Mouse (Mus musculus) neural tube, embryonic 11.5 days (tissue): ENCODE results near the gene Pex12. TPM values are rescaled to one million over a fixed set of nuclear protein-coding genes. Genes with fewer than 3 reads are reported as not detected.

Experiments used
- ATAC-seq: fragments of 200-750 bp; cut with Nextera tagmentation; 2 replicates; pipeline ENCODE4 v1.8.0; 2017; ENCODE audit warnings: moderate number of reproducible peaks, mild to moderate bottlenecking, moderate TSS enrichment, moderate library complexity; ENCODE audit not compliant: insufficient read depth, low FRiP score, low TSS enrichment
- DNase-seq: peaks from one replicate; pipeline ENCODE4 v3.0.0-alpha.2; 2015; ENCODE audit warnings: low spot score
- H3K27ac ChIP-seq: fragments of 300-500 bp; sonication (generic); 2 replicates; pipeline ENCODE4 v1.5.1; 2014; ENCODE audit warnings: low read depth, mild to moderate bottlenecking, low read length
- H3K27me3 ChIP-seq: fragments of 300-500 bp; sonication (generic); 2 replicates; pipeline ENCODE4 v1.6.1; 2014; ENCODE audit warnings: mild to moderate bottlenecking, low read length, mixed read lengths; ENCODE audit not compliant: control insufficient read depth, insufficient read depth
- H3K36me3 ChIP-seq: fragments of 300-500 bp; sonication (generic); 2 replicates; pipeline ENCODE4 v1.6.1; 2014; ENCODE audit warnings: mild to moderate bottlenecking, low read length, moderate library complexity, mixed read lengths; ENCODE audit not compliant: control insufficient read depth, insufficient read depth
- H3K4me1 ChIP-seq: fragments of 300-500 bp; sonication (generic); 2 replicates; pipeline ENCODE4 v1.6.1; 2014; ENCODE audit warnings: low read length, mixed read lengths; ENCODE audit not compliant: control insufficient read depth, insufficient read depth
- H3K4me2 ChIP-seq: fragments of 300-500 bp; sonication (generic); 2 replicates; pipeline ENCODE4 v1.6.1; 2014; ENCODE audit warnings: low read depth, mild to moderate bottlenecking, moderate library complexity
- H3K4me3 ChIP-seq: fragments of 300-500 bp; sonication (generic); 2 replicates; pipeline ENCODE4 v1.5.1; 2014; ENCODE audit warnings: low read depth, low read length
- H3K9ac ChIP-seq: fragments of 300-500 bp; sonication (generic); 2 replicates; pipeline ENCODE4 v1.6.1; 2014; ENCODE audit warnings: mild to moderate bottlenecking, low read length
- H3K9me3 ChIP-seq: fragments of 300-500 bp; sonication (generic); 2 replicates; pipeline ENCODE4 v1.6.1; 2016; ENCODE audit warnings: low read length; ENCODE audit not compliant: control insufficient read depth
- WGBS: fragments of 180-500 bp; shearing (Covaris S2); extraction: QIAGEN DNeasy Blood & Tissue Kit; methylation state at CpG from one replicate; pipeline ENCODE4 v1.1.7; 2014; 5-methylcytosine and 5-hydroxymethylcytosine counted together
- polyA plus RNA-seq: library from polyadenylated mRNA; unstranded; fragments of >200 nt; fragmentation: Nextera tagmentation; extraction: Ambion mirVana; gene quantifications from 2 replicates; pipeline ENCODE4 v1.2.1, GENCODE M21; 2014

Pex12 gene
- polyA plus RNA-seq, 1 experiment from 2014 or later, result 17.0 TPM

GRCm38 (mm10) chr11:83304485-83304884 is 2.1 kb upstream of the Pex12 start:
- Histone ChIP-seq H3K36me3 (no peaks in the 10 kb centered on the region), H3K27me3 (no peaks in the 10 kb centered on the region), H3K4me2 (no peak overlapping the region), H3K27ac (no peak overlapping the region), H3K9me3 (no peaks in the 10 kb centered on the region), H3K9ac (no peak overlapping the region), H3K4me3 (no peak overlapping the region), H3K4me1 (peaks cover 10% of the 10 kb centered on the region)
- whole genome bisulfite sequencing, result 85% methylated on average over 2 of the region's 2 CpGs
- DNase-seq (no peak), ATAC-seq (no peak)

GRCm38 (mm10) chr11:83303751-83304150 is 1.4 kb upstream of the Pex12 start:
- Histone ChIP-seq H3K4me2 (peak overlapping the region; percentile 76), H3K27ac (no peak overlapping the region), H3K4me3 (peak overlapping the region; percentile 93), H3K9me3 (no peaks in the 10 kb centered on the region), H3K36me3 (no peaks in the 10 kb centered on the region), H3K4me1 (peaks cover 10% of the 10 kb centered on the region), H3K9ac (0 out of 2 replicates have a peak overlapping the region, but pooled peaks have one; percentile 28), H3K27me3 (no peaks in the 10 kb centered on the region)
- DNase-seq, result no peak
- no peak for ATAC-seq
- WGBS, result 64% methylated on average over 5 of the region's 5 CpGs

DNA sequence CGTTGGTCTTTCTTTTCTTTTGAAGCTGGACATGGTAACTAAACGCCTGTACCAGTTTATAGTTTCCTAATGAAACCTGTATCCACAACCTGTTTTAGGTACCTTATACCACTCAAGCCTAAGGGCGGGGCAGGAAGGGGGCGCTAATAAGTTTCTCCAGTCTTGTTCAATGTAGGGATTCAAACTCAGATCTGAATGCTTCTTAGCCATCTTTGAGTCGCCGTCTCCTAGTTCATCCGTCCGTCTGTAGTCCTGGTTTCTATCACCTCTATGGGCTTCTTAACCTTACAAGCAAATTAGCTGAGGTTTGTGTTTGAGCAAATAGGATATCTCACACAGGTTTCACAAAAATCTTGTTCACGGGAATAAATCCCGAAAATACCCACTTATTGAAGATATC is 262 bp downstream of the Pex12 start:
- no peaks in the 10 kb centered on the region for H3K27me3 ChIP-seq
- H3K27ac ChIP-seq, result peak overlapping the region; percentile 94; the same call in 1 of the 2 replicates
- peaks cover 19% of the 10 kb centered on the region for H3K4me1 ChIP-seq
- 9% methylated on average over 10 of the region's 10 CpGs for WGBS
- no peaks in the 10 kb centered on the region for H3K36me3 ChIP-seq
- DNase-seq (no peak), ATAC-seq (no peak)
- H3K4me3 ChIP-seq, result peak overlapping the region; percentile 93
- H3K4me2 ChIP-seq, result peak overlapping the region; percentile 76
- no peaks in the 10 kb centered on the region for H3K9me3 ChIP-seq
- peak overlapping the region; percentile 93 for H3K9ac ChIP-seq

DNA sequence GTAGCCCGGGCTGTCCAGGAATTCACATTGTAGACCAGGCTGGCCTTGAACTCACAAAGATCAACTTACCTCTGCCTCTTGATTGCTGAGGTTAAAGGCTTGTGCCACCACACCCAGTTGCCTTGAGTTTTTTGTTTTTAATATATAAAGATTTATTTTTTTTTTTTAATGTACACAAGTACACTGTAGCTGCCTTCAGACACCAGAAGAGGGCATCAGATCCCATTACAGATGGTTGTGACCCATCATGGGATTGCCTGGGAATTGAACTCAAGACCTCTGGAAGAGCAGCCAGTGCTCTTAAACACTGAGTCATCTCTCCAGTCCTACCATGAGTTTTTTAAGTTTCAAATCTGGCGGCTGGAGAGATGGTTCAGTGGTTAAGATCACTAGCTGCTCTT is 955 bp downstream of the Pex12 start:
- no peak for DNase-seq
- no peak for ATAC-seq
- Histone ChIP-seq H3K36me3 (no peaks in the 10 kb centered on the region), H3K9ac (no peak overlapping the region), H3K4me2 (no peak overlapping the region), H3K27ac (no peak overlapping the region), H3K9me3 (no peaks in the 10 kb centered on the region), H3K4me3 (no peak overlapping the region), H3K27me3 (no peaks in the 10 kb centered on the region), H3K4me1 (peaks cover 19% of the 10 kb centered on the region)
- 70% methylated on average over 2 of the region's 2 CpGs for WGBS

GRCm38 (mm10) chr11:83299724-83300123 is 2.7 kb downstream of the Pex12 start:
- Histone ChIP-seq H3K27ac (no peak overlapping the region), H3K9me3 (no peaks in the 10 kb centered on the region), H3K27me3 (no peaks in the 10 kb centered on the region), H3K9ac (no peak overlapping the region), H3K36me3 (no peaks in the 10 kb centered on the region; the same call in 1 of the 2 replicates), H3K4me1 (peaks cover 19% of the 10 kb centered on the region), H3K4me3 (no peak overlapping the region), H3K4me2 (no peak overlapping the region)
- ATAC-seq (no peak), DNase-seq (no peak)
- 95% methylated on average over 9 of the region's 9 CpGs for WGBS

GRCm38 (mm10) chr11:83298225-83299195 is 3.9 kb downstream of the Pex12 start, which contains the start of gene Ap2b1:
Gene Ap2b1, plus strand, starts transcription at chr11:83299024.
- no peaks in the 10 kb centered on the region for H3K27me3 ChIP-seq
- H3K9me3 ChIP-seq, result no peaks in the 10 kb centered on the region
- WGBS, result 2% methylated on average over 56 of the region's 56 CpGs
- peak within 1 kb of the TSS; percentile 80 for H3K4me2 ChIP-seq
- H3K27ac ChIP-seq, result peak within 1 kb of the TSS; percentile 80
- DNase-seq (peak; percentile 93), ATAC-seq (peak; percentile 82)
- peaks cover 11% of the 10 kb centered on the region; the same call in 1 of the 2 replicates for H3K4me1 ChIP-seq
- H3K36me3 ChIP-seq, result no peaks in the 10 kb centered on the region; the same call in 1 of the 2 replicates
- H3K9ac ChIP-seq, result peak within 1 kb of the TSS; percentile 80
- H3K4me3 ChIP-seq, result peak within 1 kb of the TSS; percentile 73

DNA sequence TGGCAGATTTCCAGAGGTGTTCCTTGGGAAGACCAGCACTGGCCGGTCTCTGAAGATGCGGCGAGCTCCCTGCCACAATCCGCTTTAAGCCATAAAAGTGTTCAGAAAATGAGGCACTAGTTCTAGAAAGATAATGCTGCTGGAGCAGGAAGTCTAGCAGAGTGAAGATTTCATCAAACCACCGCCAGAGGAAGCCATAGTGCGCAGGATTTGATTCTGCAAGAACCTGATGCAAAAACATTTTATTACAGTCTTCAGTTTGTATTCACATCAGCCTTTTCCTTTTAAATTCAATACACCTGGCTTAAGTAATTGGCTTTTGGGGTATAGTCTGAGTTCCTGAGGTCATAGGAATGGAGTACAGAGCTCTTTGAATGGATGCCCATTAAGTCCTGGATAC is 4.6 kb downstream of the Pex12 start:
- Histone ChIP-seq H3K27ac (no peak overlapping the region), H3K4me2 (peak overlapping the region; percentile 80), H3K9me3 (no peaks in the 10 kb centered on the region), H3K36me3 (no peaks in the 10 kb centered on the region; the same call in 1 of the 2 replicates), H3K4me3 (peak overlapping the region; percentile 73; the same call in 1 of the 2 replicates), H3K9ac (no peak overlapping the region), H3K4me1 (peaks cover 11% of the 10 kb centered on the region), H3K27me3 (no peaks in the 10 kb centered on the region)
- WGBS, result 69% methylated on average over 6 of the region's 6 CpGs
- DNase-seq, result no peak
- ATAC-seq, result no peak

DNA sequence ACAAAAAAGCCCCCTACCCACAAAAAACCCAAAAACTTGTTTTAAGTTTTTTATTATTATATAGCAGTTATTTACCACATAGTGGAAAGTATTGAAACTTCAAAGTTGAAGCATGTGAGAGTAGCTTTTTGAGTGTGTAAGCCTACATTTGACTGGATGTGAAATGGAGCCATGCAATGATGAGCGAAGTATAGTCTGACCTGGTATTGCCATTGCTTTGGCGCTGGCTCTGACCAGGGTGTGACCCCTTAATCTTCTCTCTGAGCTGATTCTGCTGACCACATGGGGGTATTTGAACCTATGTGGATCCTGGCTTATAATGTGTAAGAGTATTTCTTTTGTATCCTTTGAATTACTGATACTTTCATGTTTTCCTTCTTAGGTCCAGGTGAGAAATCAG is 8.3 kb downstream of the Pex12 start:
- no peak for DNase-seq
- Histone ChIP-seq H3K4me2 (no peak overlapping the region), H3K4me3 (no peak overlapping the region), H3K4me1 (peaks cover 17% of the 10 kb centered on the region), H3K36me3 (no peaks in the 10 kb centered on the region; the same call in 1 of the 2 replicates), H3K9ac (no peak overlapping the region), H3K27me3 (no peaks in the 10 kb centered on the region), H3K9me3 (no peaks in the 10 kb centered on the region), H3K27ac (no peak overlapping the region)
- WGBS, result 97% methylated on average over 2 of the region's 2 CpGs
- ATAC-seq, result no peak
